Mouse (Mus musculus): ENCODE results near the gene Amph.

- TF ChIP-seq POLR2A (IDR thresholded peaks at IDR 0.05; ENCODE audit: low read depth, low read length) (no peak), MEF2A (IDR thresholded peaks at IDR 0.05; ENCODE audit: borderline replicate concordance, low read depth, low read length) (no peak), CTCF (conservative IDR thresholded peaks at IDR 0.05 in 1 of 2, IDR thresholded peaks at IDR 0.05 in 1 of 2; ENCODE audit: low read depth in 2 of 2, low read length in 2 of 2) (no peak), BHLHE40 (IDR thresholded peaks at IDR 0.05; ENCODE audit: low read depth, low read length) (no peak), IRF4 (IDR thresholded peaks at IDR 0.05; ENCODE audit: low read depth, low read length) (no peak), EP300 (IDR thresholded peaks at IDR 0.05; ENCODE audit: low read length) (no peak), MXI1 (IDR thresholded peaks at IDR 0.05; ENCODE audit: low read depth, low read length) (no peak), CHD2 (IDR thresholded peaks at IDR 0.05; ENCODE audit: low read length) (no peak)
These were observed 1.7 kb downstream of the Amph start for GRCm38 (mm10) chr13:18949626-18950200.
